Mouse (Mus musculus) embryonic facial prominence, embryonic 14.5 days (tissue): ENCODE measurements around the gene Acadm. TPM values are rescaled to one million over a fixed set of nuclear protein-coding genes. Genes with fewer than 3 reads are reported as not detected.

Source experiments
- ATAC-seq: fragments of 200-750 bp; cut with Nextera tagmentation; 2 replicates; pipeline ENCODE4 v1.8.0; 2017; ENCODE audit warnings: low read depth, moderate number of reproducible peaks, moderate TSS enrichment
- DNase-seq: peaks from one replicate; pipeline ENCODE4 v3.0.0-alpha.2; 2015; ENCODE audit warnings: low spot score
- H3K27ac ChIP-seq: fragments of 300-500 bp; sonication (generic); replicated peaks from 2 replicates; pipeline ENCODE4 v1.5.1; 2014; ENCODE audit warnings: low read depth, mild to moderate bottlenecking, low read length, moderate library complexity
- H3K27me3 ChIP-seq: fragments of 300-500 bp; sonication (generic); replicated peaks from 2 replicates; pipeline ENCODE4 v1.6.1; 2014; ENCODE audit warnings: low read length; ENCODE audit not compliant: control insufficient read depth, insufficient read depth
- H3K36me3 ChIP-seq: fragments of 300-500 bp; sonication (generic); 2 replicates; pipeline ENCODE4 v1.6.1; 2014; ENCODE audit warnings: low read length, mixed read lengths; ENCODE audit not compliant: control insufficient read depth, insufficient read depth
- H3K4me1 ChIP-seq: fragments of 300-500 bp; sonication (generic); 2 replicates; pipeline ENCODE4 v1.6.1; 2014; ENCODE audit warnings: antibody characterized with exemption, low read length; ENCODE audit not compliant: control insufficient read depth, insufficient read depth
- H3K4me2 ChIP-seq: fragments of 300-500 bp; sonication (generic); 2 replicates; pipeline ENCODE4 v1.6.1; 2014; ENCODE audit warnings: low read depth, mild to moderate bottlenecking, low read length, moderate library complexity, mixed read lengths
- H3K4me3 ChIP-seq: fragments of 300-500 bp; sonication (generic); 2 replicates; pipeline ENCODE4 v1.5.1; 2014; ENCODE audit warnings: low read depth, mild to moderate bottlenecking, low read length
- H3K9ac ChIP-seq: fragments of 300-500 bp; sonication (generic); 2 replicates; pipeline ENCODE4 v1.6.1; 2014; ENCODE audit warnings: low read depth, mild to moderate bottlenecking, low read length, moderate library complexity, mixed read lengths
- H3K9me3 ChIP-seq: fragments of 300-500 bp; sonication (generic); 2 replicates; pipeline ENCODE4 v1.6.1; 2016; ENCODE audit warnings: low read length; ENCODE audit not compliant: control insufficient read depth
- WGBS: fragments of 180-500 bp; shearing (Covaris S2); extraction: QIAGEN DNeasy Blood & Tissue Kit; methylation state at CpG from one replicate; pipeline ENCODE4 v1.1.7; 2014; 5-methylcytosine and 5-hydroxymethylcytosine counted together
- polyA plus RNA-seq: library from polyadenylated mRNA; unstranded; fragments of >200 nt; fragmentation: Nextera tagmentation; extraction: Ambion mirVana; gene quantifications from 2 replicates; pipeline ENCODE4 v1.2.1, GENCODE M21; 2014

Gene Acadm
- polyA plus RNA-seq, 1 experiment from 2014 or later, result 81.1 TPM

DNA sequence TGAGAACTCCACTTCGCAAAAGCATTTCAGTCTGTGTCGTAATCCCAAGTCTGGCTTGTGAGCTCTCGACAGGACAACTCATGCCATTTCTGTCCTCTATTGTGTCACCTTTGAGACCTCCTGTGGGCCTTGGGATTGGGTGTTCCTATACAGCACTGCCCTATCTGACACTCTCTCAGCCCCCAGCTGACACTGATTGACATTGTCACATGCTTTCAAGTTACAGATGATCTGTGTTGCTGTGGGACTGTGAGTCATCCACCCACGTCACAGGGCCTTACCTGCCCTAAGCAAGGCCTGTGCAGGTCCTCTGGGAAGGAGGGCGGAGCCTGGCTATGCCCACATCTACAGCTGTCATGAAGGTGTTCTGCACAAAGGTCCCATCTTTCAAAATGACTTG is 12.0 kb downstream of the Acadm start:
- ATAC-seq, result no peak
- peaks cover 73% of the 10 kb centered on the region for H3K36me3 ChIP-seq
- 94% methylated on average over 5 of the region's 5 CpGs for WGBS

DNA sequence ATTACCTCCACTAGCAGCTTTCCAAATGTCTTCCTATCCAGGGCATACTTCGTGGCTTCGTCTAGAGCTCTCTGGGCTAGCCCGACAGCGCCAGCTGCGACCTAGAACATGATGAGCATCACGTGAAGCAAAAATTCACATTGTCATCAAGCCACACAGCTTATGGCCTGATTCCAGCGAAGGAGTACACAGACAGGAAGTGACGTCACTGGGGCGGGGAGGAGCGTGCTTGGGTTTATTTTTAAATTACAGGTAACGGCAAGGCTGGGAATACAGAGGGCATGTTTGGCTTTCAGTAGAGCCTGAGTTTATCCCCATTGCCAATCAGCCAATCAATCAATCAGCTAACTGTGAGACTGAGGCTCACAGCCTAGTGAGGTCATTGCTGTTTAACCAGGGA is 14.9 kb downstream of the Acadm start:
- WGBS, result 91% methylated on average over 11 of the region's 11 CpGs
- DNase-seq (no peak), ATAC-seq (no peak)
- Histone ChIP-seq H3K9ac (no peak overlapping the region), H3K4me3 (no peak overlapping the region), H3K4me1 (no peaks in the 10 kb centered on the region), H3K27ac (no peak overlapping the region), H3K36me3 (peaks cover 73% of the 10 kb centered on the region), H3K9me3 (no peaks in the 10 kb centered on the region), H3K4me2 (no peak overlapping the region), H3K27me3 (no peaks in the 10 kb centered on the region)

More for the DNA sequence above, 12.0 kb downstream of the Acadm start:
- Histone ChIP-seq H3K27ac (no peak overlapping the region), H3K4me1 (no peaks in the 10 kb centered on the region), H3K27me3 (no peaks in the 10 kb centered on the region), H3K9me3 (no peaks in the 10 kb centered on the region), H3K4me2 (no peak overlapping the region), H3K9ac (no peak overlapping the region), H3K4me3 (no peak overlapping the region)
- no peak for DNase-seq

GRCm38 (mm10) chr3:153926333-153926732 is 18.1 kb downstream of the Acadm start:
- Histone ChIP-seq H3K4me2 (no peak overlapping the region), H3K4me3 (no peak overlapping the region), H3K9me3 (no peaks in the 10 kb centered on the region), H3K27ac (no peak overlapping the region), H3K4me1 (no peaks in the 10 kb centered on the region), H3K27me3 (no peaks in the 10 kb centered on the region), H3K9ac (no peak overlapping the region), H3K36me3 (peaks cover 71% of the 10 kb centered on the region)
- ATAC-seq (no peak), DNase-seq (no peak)
- 86% methylated on average over 7 of the region's 7 CpGs for WGBS

GRCm38 (mm10) chr3:153921147-153921910 is 23.1 kb downstream of the Acadm start:
- Histone ChIP-seq H3K4me2 (no peak overlapping the region), H3K27me3 (no peaks in the 10 kb centered on the region), H3K9ac (no peak overlapping the region), H3K4me3 (no peak overlapping the region), H3K27ac (no peak overlapping the region), H3K36me3 (peaks cover 42% of the 10 kb centered on the region), H3K4me1 (no peaks in the 10 kb centered on the region; the same call in 1 of the 2 replicates), H3K9me3 (no peaks in the 10 kb centered on the region)
- ATAC-seq, result no peak
- DNase-seq, result no peak
- 93% methylated on average over 10 of the region's 10 CpGs for WGBS

GRCm38 (mm10) chr3:153917200-153917599 is 27.2 kb downstream of the Acadm start:
- H3K27ac ChIP-seq, result no peak overlapping the region
- DNase-seq (peak; percentile 89), ATAC-seq (no peak)
- no peak overlapping the region for H3K4me2 ChIP-seq
- H3K9me3 ChIP-seq, result no peaks in the 10 kb centered on the region
- no peak overlapping the region for H3K4me3 ChIP-seq
- 10% methylated on average over 1 of the region's 1 CpGs for WGBS
- H3K4me1 ChIP-seq, result peaks cover 4% of the 10 kb centered on the region; the same call in 1 of the 2 replicates
- no peaks in the 10 kb centered on the region for H3K27me3 ChIP-seq
- H3K9ac ChIP-seq, result no peak overlapping the region
- peaks cover 12% of the 10 kb centered on the region; the same call in 1 of the 2 replicates for H3K36me3 ChIP-seq

- no peak for DNase-seq
- Histone ChIP-seq H3K36me3 (peaks cover 30% of the 10 kb centered on the region), H3K27ac (peak overlapping the region; percentile 89), H3K4me1 (peaks cover 23% of the 10 kb centered on the region), H3K4me2 (peak overlapping the region; percentile 76), H3K9me3 (no peaks in the 10 kb centered on the region), H3K27me3 (no peaks in the 10 kb centered on the region), H3K4me3 (peak overlapping the region; percentile 96), H3K9ac (peak overlapping the region; percentile 97)
- 51% methylated on average over 6 of the region's 6 CpGs for WGBS
- no peak for ATAC-seq
Measured at GRCm38 (mm10) chr3:153913510-153914243, 30.8 kb downstream of the Acadm start.

DNA sequence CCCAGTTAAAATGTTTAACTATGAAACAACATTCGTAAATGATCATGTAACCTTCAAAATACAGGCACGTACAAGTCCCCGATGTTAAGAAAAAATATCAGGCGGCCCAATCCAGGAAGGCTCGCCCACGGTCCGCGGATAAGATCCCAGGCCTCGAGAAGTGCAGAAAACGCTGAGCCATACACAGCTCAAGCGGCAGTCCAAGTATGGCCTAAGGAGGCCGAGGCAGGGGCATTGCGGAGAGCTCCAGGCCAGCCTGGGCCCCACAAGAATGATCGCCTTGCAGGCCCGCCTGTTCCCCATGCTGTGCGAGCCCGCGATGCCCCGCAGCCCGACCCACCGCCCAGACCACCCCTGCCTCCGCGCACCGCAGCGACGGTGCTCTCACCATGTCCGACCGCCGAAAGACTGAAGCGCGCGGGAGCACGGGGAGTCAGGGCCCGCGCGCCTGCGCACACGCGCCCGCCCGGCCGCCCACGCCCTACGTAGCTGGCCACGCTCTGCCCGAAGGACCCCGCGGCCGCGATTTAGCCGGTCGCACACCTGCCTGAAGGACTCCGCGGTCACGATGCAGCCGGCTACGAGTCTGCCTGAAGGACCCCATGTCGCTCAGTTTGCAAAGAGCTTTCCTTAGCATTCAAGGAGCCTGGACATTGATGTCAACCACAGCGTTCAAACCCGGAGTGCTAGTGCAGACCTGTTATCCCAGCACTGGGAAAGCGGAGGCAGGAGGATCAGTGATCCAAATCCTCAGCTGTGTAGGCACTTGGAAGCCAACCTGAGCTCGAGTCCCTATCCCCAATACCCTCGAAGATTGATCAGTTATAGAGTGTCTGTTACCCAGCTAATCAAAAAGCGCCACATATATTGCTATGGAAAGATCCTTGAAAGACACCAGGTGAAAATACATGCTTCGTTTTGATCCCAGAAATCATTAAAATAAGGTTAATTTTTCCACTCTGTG is 31.6 kb downstream of the Acadm start, which contains the start of gene Rabggtb:
Gene Rabggtb (minus strand): TSS at position 464 of the 964 bp plus-strand sequence.
- Histone ChIP-seq H3K36me3 (peaks cover 39% of the 10 kb centered on the region), H3K9ac (peak within 1 kb of the TSS; percentile 97), H3K27me3 (no peaks in the 10 kb centered on the region), H3K4me1 (peaks cover 23% of the 10 kb centered on the region), H3K9me3 (no peaks in the 10 kb centered on the region), H3K4me2 (peak within 1 kb of the TSS; percentile 76), H3K4me3 (peak within 1 kb of the TSS; percentile 96), H3K27ac (peak within 1 kb of the TSS; percentile 89)
- DNase-seq (peak; percentile 95), ATAC-seq (peak; percentile 97)
- under 1% methylated on average over 36 of the region's 65 CpGs for WGBS

- H3K9me3 ChIP-seq, result no peaks in the 10 kb centered on the region
- H3K4me1 ChIP-seq, result peaks cover 23% of the 10 kb centered on the region
- ATAC-seq (no peak), DNase-seq (no peak)
- peak overlapping the region; percentile 76 for H3K4me2 ChIP-seq
- peaks cover 47% of the 10 kb centered on the region for H3K36me3 ChIP-seq
- H3K4me3 ChIP-seq, result peak overlapping the region; percentile 96
- H3K27me3 ChIP-seq, result no peaks in the 10 kb centered on the region
- H3K9ac ChIP-seq, result peak overlapping the region; percentile 97
- peak overlapping the region; percentile 89 for H3K27ac ChIP-seq
- WGBS, result 2% methylated on average over 12 of the region's 12 CpGs
Measured at GRCm38 (mm10) chr3:153911882-153912440, 32.5 kb downstream of the Acadm start.
